Mouse (Mus musculus) common myeloid progenitor, adult 5-6 weeks (primary cell): ENCODE measurements around the gene Olfr482. TPM values are rescaled to one million over a fixed set of nuclear protein-coding genes. Genes with fewer than 3 reads are reported as not detected.

Experiments used
- ATAC-seq: replicated peaks from 2 replicates; pipeline ENCODE4 v1.8.0; 2016; ENCODE audit warnings: low read depth, mild to moderate bottlenecking, moderate TSS enrichment, inconsistent platforms; ENCODE audit not compliant: poor library complexity, severe bottlenecking
- total RNA-seq: library from RNA; stranded (forward); fragments of 200-1000, 187-1606 nt; gene quantifications from 2 replicates; pipeline ENCODE4 v1.2.3, GENCODE M21; 2017

The Olfr482 gene
- total RNA-seq, result 0.09 and 0.15 TPM in 2 replicates

GRCm38 (mm10) chr7:108097486-108097885 lies at the start of gene Olfr482:
Gene Olfr482, minus strand, starts transcription at chr7:108097586.
- ATAC-seq, result no peak

GRCm38 (mm10) chr7:108127349-108127748 lies 30.0 kb upstream of the Olfr482 start, which contains the start of gene Olfr484:
Gene Olfr484, minus strand, starts transcription at chr7:108127449.
- ATAC-seq, result no peak

- ATAC-seq, result no peak
These were observed 24.0 kb upstream of the Olfr482 start for GRCm38 (mm10) chr7:108121416-108121815.

- ATAC-seq, result no peak
These were observed 23.3 kb upstream of the Olfr482 start for GRCm38 (mm10) chr7:108120681-108121080.

GRCm38 (mm10) chr7:108100549-108100948 lies 3.2 kb upstream of the Olfr482 start, which contains the start of gene Olfr483:
Gene Olfr483, plus strand, starts transcription at chr7:108100849.
- ATAC-seq, result no peak

- ATAC-seq, result no peak
These were observed 17.8 kb downstream of the Olfr482 start, which contains the start of gene Olfr481 for GRCm38 (mm10) chr7:108079555-108079954. Gene Olfr481, plus strand, starts transcription at chr7:108079855.

- ATAC-seq, result no peak
These were observed 30.1 kb downstream of the Olfr482 start, which contains the start of gene Olfr480 for GRCm38 (mm10) chr7:108067246-108067645. Gene Olfr480, minus strand, starts transcription at chr7:108067346.

- ATAC-seq, result no peak
These were observed 47.0 kb downstream of the Olfr482 start, which contains the start of gene Olfr479 for GRCm38 (mm10) chr7:108050393-108050792. Gene Olfr479, plus strand, starts transcription at chr7:108050693.

Other genes with a start within 250 kb of the Olfr482 start
- not detected in 2 replicates for gene Olfr472, start 199.7 kb downstream of the Olfr482 start, total RNA-seq
- not detected in 2 replicates for gene Olfr473, start 167.1 kb downstream of the Olfr482 start, total RNA-seq
- gene Olfr474, start 142.9 kb downstream of the Olfr482 start, total RNA-seq, result not detected in 2 replicates
- gene Olfr476, start 132.8 kb downstream of the Olfr482 start, total RNA-seq, result not detected in 2 replicates
- gene Olfr477, start 110.9 kb downstream of the Olfr482 start, total RNA-seq, result not detected in 2 replicates
- gene Olfr478, start 63.6 kb downstream of the Olfr482 start, total RNA-seq, result not detected in 2 replicates
- not detected in 2 replicates for gene Olfr479, start 46.9 kb downstream of the Olfr482 start, total RNA-seq
- not detected in 2 replicates for gene Olfr480, start 30.2 kb downstream of the Olfr482 start, total RNA-seq
- not detected in 2 replicates for gene Olfr481, start 17.7 kb downstream of the Olfr482 start, total RNA-seq
- not detected in 2 replicates for gene Olfr483, start 3.3 kb upstream of the Olfr482 start, total RNA-seq
- gene Olfr484, start 29.9 kb upstream of the Olfr482 start, total RNA-seq, result not detected in 2 replicates
- not detected in 2 replicates for gene Olfr485, start 62.3 kb upstream of the Olfr482 start, total RNA-seq
- gene Olfr486, start 75.2 kb upstream of the Olfr482 start, total RNA-seq, result not detected in 2 replicates
- gene Olfr487, start 117.0 kb upstream of the Olfr482 start, total RNA-seq, result not detected in 2 replicates
- not detected in 2 replicates for gene Olfr488, start 160.8 kb upstream of the Olfr482 start, total RNA-seq
- gene Olfr490, start 191.3 kb upstream of the Olfr482 start, total RNA-seq, result not detected in 2 replicates
- gene Olfr491, start 215.9 kb upstream of the Olfr482 start, total RNA-seq, result not detected in 2 replicates
- gene Olfr492, start 226.1 kb upstream of the Olfr482 start, total RNA-seq, result not detected in 2 replicates
- not detected in 2 replicates for gene Olfr493, start 249.4 kb upstream of the Olfr482 start, total RNA-seq